Mouse (Mus musculus) lung, postnatal 36 days (tissue): ENCODE results near the gene Unc93b1.

Experiments
- DNase-seq: peaks from one replicate; pipeline ENCODE4 v3.0.0; 2022; ENCODE audit warnings: mixed read lengths

Gene Unc93b1

DNA sequence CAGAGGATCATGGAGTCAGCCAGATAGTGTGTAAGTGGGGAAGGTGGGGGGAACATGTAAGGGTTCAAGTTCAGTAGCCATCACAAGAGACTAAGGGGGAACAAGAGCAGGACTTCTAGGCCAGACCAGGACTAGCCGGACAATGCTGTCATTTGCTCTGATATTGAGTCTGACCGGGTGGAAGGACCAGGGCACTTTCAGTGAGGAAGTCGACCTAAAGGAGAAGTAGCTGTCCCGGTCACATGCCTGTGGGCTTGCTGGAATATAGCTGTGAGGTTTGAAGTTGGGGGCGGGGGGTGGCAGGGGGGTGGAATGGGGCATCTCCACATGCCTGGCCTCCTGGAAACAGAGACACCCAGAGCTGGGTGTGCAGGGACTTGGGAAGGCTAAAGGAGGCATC, 20.5 kb upstream of the Unc93b1 start:
- DNase-seq: peak; percentile 54

- DNase-seq: no peak
These were observed 18.3 kb upstream of the Unc93b1 start for GRCm38 (mm10) chr19:3916727-3917126.

- no peak for DNase-seq
These were observed 15.1 kb upstream of the Unc93b1 start for GRCm38 (mm10) chr19:3919928-3920327.

- peak; percentile 49 for DNase-seq
These were observed 12.2 kb upstream of the Unc93b1 start for GRCm38 (mm10) chr19:3922661-3923371.

GRCm38 (mm10) chr19:3923586-3923985, 11.4 kb upstream of the Unc93b1 start:
- peak; percentile 70 for DNase-seq

GRCm38 (mm10) chr19:3924190-3924589, 10.8 kb upstream of the Unc93b1 start:
- no peak for DNase-seq

- no peak for DNase-seq
These were observed 10.1 kb upstream of the Unc93b1 start for GRCm38 (mm10) chr19:3924868-3925267.

DNA sequence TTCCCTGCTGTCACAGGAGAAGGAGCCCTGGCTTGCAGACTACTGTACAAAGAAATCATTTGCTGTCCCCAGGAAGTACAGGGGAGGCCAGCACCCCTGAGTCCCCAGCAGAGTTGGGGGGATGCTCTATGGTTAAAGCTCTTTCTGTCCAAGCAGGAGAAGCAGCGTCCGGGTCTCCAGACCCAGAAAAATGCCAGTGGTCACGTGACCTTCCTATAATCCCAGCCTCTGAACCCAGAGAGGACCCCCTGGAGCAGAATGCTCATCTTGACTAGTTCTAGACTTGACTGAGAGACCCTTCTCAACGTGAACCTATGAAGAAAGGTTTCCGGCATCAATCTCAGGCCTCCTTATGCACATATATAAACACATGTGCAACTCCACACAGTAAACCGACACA, 9.1 kb upstream of the Unc93b1 start:
- DNase-seq: no peak

DNA sequence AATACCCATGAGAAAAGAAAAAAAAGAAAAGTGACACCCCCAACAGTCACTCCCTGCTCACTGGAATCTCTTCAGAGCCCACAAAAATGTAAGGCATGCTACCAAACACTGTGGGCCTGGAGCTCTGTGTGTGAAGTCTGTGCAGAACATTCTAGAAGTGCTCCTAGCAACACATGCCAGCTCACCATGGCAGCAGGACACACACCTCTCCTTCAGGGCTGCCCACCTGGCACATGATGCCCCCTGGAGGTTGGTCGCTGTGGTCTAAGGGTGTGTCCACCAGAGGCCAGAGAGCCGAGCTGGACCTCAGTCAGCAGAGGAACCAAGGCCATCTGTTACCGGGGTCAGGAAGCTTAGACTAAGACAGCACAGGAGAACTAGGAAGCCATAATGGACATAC, 8.7 kb upstream of the Unc93b1 start:
- peak; percentile 89 for DNase-seq

- DNase-seq: no peak
These were observed 8.3 kb upstream of the Unc93b1 start for GRCm38 (mm10) chr19:3926685-3927084.

DNA sequence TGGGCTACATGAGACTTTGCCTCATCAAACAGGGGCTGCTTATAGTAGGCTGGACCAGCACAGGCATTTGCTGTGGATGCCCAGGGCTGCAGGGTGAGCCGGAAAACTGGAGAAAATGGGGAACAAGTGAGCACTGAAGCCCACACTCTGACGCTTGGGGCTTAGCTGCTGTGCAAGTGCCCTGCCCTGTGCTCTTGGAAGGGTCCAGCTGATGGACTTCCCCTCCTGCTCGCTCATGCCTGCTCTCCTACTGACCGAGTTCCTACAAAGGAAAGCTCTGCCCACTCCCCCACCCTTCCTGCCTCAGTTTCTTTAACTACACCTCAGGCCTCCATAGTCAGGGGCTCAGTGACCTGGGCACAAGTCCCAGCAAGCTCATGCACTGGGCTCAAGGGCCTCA, 7.0 kb upstream of the Unc93b1 start:
- no peak for DNase-seq

- no peak for DNase-seq
These were observed 6.2 kb upstream of the Unc93b1 start for GRCm38 (mm10) chr19:3928779-3929178.

DNA sequence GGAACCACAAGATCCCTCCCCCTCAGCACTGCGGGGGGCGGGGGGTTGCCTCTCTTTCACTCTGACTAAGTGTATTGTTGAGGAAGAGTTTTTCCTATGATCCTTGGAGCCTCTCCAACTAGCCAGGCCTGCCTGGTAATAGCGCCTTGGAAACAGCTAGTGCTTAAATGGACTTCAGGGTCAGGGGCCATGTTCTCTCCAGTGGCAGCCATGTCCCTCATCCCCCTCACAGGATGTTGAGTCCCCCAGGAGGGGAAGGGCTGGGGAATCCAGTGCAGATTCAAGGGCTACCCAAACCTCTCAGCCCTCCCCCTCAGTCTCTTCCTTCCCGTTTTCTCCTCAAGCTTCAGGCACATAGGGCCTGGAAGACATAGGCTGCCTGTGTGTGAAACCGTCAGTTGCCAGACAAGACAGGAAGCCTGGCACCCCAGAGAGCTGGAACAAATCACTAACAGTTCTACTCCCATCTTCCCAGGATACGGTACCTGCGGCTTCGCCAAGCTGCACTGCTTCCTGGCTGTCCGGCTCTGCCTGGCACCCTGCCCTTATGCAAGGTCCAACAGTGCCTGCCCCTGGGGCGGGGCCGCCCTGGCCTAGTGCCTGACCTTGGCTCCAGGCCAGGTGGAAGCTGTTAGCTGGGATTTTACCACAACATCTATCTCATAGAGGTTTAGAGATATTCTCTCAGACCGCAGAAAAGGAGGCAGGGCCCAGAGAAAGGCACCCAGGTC, 5.6 kb upstream of the Unc93b1 start, which contains the start of gene Aldh3b1:
Gene Aldh3b1 (minus strand): TSS at position 598 of the 731 bp plus-strand sequence.
- peak; percentile 97 for DNase-seq

DNA sequence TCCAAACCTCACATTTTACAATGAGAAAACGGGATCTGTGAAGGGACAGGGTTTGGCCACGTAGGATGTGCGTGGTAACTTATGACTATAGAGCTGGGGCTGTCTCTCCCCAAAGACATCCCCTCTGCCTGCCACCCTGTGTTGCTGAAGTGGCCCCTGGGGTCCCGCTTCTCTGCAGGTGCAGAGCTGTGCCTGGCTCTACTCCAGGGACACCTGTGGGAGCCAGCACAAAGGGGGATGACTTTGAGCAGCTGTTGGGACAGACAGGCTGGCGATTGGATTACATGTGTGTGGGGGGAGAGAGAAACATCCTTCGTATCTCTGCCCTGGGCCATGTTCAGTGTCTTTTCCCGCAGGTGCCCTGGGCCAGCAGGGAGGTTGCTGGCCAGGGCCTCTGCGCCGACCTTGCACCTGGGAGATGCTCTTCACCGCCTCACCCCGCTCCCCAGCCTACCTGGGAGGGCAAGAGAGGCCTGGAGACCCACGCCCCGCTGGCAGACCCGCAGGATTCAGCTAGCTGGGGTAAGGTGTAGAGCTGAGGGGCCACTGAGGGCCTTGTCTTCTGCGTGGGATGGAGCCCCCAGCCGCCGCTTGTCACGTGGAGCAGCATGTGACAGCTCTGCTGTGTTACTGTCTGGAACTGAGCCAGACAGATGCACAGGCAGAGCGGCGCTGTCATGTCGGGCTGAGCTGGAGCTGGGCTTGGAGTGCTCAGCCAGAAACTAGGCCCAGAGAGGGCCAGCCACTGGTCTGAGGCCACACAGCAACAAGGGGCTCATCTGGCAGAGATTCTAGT, 4.5 kb upstream of the Unc93b1 start:
- DNase-seq: no peak

DNA sequence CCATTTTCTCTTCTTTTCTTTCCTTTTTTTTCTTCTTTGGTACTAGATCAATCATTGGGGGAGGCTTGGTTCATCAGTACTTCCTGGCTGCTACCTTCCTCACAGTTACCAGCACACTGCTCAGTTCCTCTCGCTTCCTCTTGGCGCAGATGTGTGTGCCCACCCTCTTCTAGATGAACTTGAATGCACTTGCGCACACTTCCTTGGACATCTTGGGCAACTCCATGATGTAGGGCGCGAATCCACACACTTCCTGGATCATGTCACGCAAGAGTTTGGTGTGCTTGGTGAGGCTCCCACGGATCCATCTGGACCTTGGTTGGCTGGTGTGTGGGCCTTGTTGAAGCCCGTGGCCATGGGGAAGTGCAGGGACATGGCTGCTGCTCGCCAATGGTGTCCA, 3.3 kb upstream of the Unc93b1 start:
- DNase-seq: peak; percentile 58

GRCm38 (mm10) chr19:3935896-3936850, 1.2 kb downstream of the Unc93b1 start:
- peak; percentile 87 for DNase-seq

DNA sequence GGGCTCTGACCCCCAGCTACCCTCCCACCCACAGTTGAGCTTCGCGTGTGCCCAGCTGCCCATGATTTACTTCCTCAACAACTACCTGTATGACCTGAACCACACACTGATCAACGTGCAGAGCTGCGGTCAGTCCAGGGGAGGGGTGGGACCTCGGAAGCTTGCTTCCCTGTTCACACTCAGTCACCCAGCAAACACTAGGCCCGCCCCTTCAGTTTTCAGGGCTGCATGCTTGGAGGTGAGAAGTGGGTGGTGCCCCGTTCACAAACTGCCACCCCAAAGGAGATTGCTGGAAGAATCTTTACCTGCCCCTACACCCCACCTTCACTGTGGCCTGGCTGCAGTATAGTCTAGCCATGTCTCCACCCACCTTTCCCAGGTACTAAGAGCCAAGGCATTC, 7.3 kb downstream of the Unc93b1 start:
- no peak for DNase-seq

DNA sequence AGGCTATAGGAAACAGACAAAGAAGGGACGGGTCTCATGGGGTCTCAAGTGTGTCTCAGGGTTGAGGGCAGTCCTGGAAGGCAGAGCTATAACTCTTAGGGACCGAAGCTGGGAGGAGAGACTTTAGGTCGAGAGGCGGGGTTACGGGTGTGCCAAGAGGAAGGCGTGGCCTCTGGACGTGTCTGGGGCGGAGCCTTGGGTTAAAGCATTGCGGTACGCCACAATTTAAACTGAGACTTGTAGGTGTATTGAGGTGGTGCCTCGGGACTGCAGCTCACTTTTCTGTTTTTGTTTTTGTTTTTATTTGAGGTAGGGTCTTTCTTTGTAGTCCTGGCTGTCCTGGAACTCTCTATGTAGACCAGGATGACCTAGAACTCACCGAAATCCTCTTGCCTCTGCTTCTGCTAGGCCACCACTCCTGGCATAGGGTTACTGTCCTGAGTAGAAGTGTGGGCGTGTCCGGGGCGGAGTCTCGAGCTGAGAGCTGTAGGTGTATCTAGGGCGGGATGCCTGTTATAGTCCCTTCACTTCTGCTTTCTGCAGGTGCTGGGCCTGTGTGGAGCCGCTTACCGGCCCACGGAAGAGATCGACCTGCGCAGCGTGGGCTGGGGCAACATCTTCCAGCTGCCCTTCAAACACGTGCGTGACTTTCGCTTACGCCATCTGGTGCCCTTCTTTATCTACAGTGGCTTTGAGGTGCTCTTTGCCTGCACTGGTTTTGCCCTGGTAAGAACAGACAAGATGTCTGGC, 8.2 kb downstream of the Unc93b1 start:
- peak; percentile 92 for DNase-seq

DNA sequence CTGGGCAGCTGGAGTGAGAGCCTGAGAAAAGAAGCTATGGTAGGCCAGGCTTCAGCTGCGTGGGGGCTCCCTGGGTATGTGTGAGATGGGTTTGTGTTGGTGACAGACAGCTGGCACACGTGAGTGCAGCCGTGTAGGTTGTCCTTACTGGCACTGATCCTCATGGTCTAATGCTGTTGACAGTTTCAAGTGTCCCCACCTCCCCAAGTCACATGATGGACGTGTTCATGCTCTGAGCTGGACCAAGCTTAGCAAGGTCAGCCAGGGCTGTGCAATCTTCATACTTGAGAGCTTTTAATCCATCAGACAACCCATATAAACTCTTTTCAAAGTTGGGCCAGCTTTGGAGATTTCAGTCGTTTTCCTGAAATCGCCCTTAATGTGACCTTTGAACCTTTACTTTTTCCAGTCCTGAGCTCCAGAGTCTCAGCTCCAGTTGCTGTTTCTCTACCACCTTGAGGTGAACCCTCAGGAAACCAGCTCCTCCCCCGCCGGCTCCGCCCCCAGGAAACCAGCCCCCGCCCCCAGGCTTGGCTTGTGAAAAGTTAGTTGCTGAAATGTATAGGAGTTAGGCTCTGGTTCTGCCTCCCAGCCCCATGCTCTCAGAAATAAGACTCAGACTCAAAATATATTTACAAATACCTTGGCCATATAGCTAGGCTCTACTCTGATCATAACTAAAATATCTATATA, 11.0 kb downstream of the Unc93b1 start:
- peak; percentile 51 for DNase-seq

DNA sequence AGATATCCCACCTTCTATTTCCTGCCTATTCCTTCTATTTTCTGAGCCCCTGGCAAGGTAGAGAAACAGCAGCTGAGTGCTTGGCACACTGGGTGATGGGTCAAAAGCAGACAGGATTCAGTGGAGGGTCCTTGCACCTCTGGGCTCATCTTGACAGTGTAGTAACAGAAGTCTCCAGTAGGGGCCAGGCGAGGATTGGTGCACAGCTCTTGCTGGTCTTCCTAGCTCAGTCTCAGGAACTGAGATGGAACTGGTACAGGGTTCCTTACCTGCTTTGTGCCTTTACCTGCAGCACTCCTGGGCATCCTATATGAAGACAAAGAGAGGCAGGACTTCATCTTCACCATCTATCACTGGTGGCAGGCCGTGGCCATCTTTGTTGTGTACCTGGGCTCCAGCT, 11.7 kb downstream of the Unc93b1 start:
- peak; percentile 85 for DNase-seq

DNA sequence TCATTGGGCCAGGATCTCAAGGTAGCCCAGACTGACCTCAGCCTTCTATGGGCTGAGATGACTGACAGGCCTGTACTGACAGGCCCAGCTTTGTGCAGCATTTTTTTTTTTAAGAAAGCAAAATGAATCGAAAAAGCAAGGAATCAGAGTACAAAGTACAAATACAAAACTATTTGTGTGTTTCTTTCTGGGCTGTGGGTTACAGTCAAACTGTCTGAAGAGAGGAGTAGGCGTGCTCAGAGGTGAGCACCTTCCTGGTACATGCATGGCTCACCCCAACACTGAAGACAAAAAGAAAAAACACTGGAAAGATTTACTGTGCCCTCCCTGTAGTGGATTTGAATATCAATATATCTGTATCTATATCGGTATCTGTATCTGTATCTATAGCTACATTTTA, 12.8 kb downstream of the Unc93b1 start:
- no peak for DNase-seq
